Mouse (Mus musculus): Measurements from ENCODE around the gene Slc26a3. TPM values are rescaled to one million over a fixed set of nuclear protein-coding genes. Genes with fewer than 3 reads are reported as not detected.

Slc26a3 gene
- polyA plus RNA-seq, 1 experiment = 18.9 TPM

DNA sequence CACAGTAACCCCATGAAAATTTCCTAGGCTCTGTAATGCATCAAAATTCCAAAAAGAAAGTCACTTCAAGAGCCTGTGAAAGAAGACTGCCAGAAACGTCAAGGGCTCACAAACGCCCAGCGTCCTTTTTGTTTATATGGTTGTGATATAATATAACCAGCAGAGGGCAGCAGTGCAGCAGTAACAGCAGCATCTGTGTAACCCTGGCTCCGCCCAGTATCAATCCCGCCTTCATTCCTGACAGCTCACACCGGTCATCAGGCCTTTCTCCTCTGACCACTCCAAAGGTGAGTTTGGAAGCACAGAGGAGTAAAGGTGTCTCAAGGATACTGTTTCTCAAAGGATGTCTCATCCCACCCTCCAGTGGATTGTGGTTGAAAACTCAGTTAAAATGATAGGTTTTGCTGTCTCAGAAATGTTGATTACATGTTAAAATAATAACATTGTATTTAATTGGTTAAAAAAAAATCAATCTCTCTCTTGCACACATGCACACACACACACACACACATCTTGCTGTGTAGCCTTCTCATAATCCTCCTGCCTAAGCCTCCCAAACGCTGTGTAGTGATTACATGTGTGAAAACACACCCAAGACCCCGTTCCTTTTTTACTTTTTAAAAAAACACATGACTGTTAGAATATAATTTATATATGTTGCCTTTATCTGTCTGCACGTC is 15.9 kb upstream of the Slc26a3 start:
- WGBS = 31% methylated on average over 9 of the region's 9 CpGs
- TF ChIP-seq POLR2A (IDR thresholded peaks at IDR 0.05; ENCODE audit: low read depth, low read length) (no peak), CTCF (IDR thresholded peaks at IDR 0.05; ENCODE audit: extremely low read depth, insufficient read length, insufficient replicate concordance, low read depth, low read length) (peak; percentile 87; the same call in 1 of the 2 replicates)
- Histone ChIP-seq H3K4me1 (ENCODE audit: control insufficient read depth, insufficient read depth, insufficient read length, low read length) (peaks cover 15% of the 10 kb centered on the region; the same call in 1 of the 2 replicates), H3K27ac (ENCODE audit: insufficient read depth, low read depth, low read length) (no peak overlapping the region), H3K36me3 (ENCODE audit: control insufficient read depth, insufficient read depth, low read length) (no peaks in the 10 kb centered on the region), H3K4me3 (ENCODE audit: low read depth, low read length) (no peak overlapping the region), H3K27me3 (ENCODE audit: control insufficient read depth, insufficient read depth, low read length) (no peaks in the 10 kb centered on the region)

DNA sequence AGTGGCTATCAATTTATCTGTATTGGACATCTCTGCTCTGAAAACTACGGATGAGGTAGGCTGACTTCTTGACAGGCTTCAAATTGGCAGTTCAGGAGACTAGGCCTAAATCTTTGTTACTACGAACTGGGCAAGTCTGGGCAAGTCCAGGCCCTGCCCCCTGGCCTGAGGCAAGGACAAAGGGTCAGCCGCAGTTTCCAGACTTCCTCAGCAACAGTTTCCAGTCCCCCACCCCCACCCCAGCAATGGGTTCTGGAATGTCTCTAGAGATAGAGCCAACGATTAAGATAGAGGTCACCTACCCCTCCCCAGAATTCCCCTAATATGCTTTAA is 15.4 kb upstream of the Slc26a3 start:
- H3K4me1 ChIP-seq (ENCODE audit: control insufficient read depth, insufficient read depth, insufficient read length, low read length) = peaks cover 15% of the 10 kb centered on the region; the same call in 1 of the 2 replicates
- TF ChIP-seq CTCF (IDR thresholded peaks at IDR 0.05; ENCODE audit: extremely low read depth, insufficient read length, insufficient replicate concordance, low read depth, low read length) (no peak), POLR2A (IDR thresholded peaks at IDR 0.05; ENCODE audit: low read depth, low read length) (no peak)
- WGBS = 72% methylated on average over 4 of the region's 4 CpGs
- H3K36me3 ChIP-seq (ENCODE audit: control insufficient read depth, insufficient read depth, low read length) = no peaks in the 10 kb centered on the region
- no peak overlapping the region for H3K4me3 ChIP-seq (ENCODE audit: low read depth, low read length)
- H3K27me3 ChIP-seq (ENCODE audit: control insufficient read depth, insufficient read depth, low read length) = no peaks in the 10 kb centered on the region
- H3K27ac ChIP-seq (ENCODE audit: insufficient read depth, low read depth, low read length) = no peak overlapping the region

DNA sequence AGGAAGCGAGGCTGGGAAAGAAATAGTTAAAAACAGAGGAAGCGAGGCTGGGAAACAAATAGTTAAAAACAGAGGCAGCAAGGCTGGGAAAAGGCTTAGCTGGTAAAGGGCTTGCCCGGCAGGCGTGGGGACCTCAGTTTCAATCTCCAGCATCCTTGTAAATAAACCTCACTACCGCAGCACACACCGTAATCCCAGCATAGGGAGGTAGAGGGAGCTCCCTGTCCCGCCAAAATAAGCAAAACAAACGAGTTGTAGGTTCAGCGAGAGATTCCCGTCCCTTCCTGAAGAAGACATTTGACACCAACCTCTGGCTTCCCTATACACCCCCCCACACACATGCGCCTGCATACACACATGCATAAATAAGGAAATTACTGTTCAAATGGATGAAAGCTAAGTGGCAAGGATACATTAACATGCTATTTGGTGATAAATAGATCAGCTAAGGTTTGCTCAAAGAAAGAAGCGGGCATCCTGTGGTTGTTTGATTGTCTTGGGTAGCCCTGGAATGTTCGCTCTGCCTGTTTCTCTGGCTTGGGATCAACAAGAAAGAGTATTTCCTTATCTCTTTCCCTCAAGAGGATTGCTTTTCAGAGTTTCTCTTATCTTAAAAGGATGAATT is 14.2 kb upstream of the Slc26a3 start:
- H3K27ac ChIP-seq (ENCODE audit: insufficient read depth, low read depth, low read length) = peak overlapping the region; percentile 24; the same call in 1 of the 2 replicates
- no peaks in the 10 kb centered on the region for H3K36me3 ChIP-seq (ENCODE audit: control insufficient read depth, insufficient read depth, low read length)
- no peak overlapping the region for H3K4me3 ChIP-seq (ENCODE audit: low read depth, low read length)
- TF ChIP-seq CTCF (IDR thresholded peaks at IDR 0.05; ENCODE audit: extremely low read depth, insufficient read length, insufficient replicate concordance, low read depth, low read length) (peak; percentile 52; the same call in 1 of the 2 replicates), POLR2A (IDR thresholded peaks at IDR 0.05; ENCODE audit: low read depth, low read length) (no peak)
- 14% methylated on average over 13 of the region's 13 CpGs for WGBS
- H3K4me1 ChIP-seq (ENCODE audit: control insufficient read depth, insufficient read depth, insufficient read length, low read length) = peaks cover 18% of the 10 kb centered on the region; the same call in 1 of the 2 replicates
- H3K27me3 ChIP-seq (ENCODE audit: control insufficient read depth, insufficient read depth, low read length) = no peaks in the 10 kb centered on the region

DNA sequence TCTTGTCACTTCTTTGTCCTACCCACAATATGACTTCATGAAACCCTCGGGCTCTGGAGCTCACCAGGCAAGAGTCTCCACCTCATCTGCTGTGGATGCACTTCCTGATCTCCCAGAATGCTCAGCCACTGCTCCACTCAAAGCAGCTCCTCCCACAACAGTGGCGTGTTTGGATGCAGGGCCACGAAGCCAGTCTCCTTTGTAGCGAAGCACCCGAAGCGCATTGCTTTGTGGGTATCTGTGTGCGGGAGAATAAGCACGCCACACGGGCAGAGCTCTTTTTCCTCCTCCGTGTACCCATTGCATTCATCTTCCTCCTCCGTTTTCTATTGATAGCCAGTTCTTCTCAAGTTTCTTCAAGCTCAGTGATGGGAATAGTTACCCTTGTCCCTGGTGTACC is 13.4 kb upstream of the Slc26a3 start:
- peaks cover 18% of the 10 kb centered on the region; the same call in 1 of the 2 replicates for H3K4me1 ChIP-seq (ENCODE audit: control insufficient read depth, insufficient read depth, insufficient read length, low read length)
- WGBS = 81% methylated on average over 11 of the region's 11 CpGs
- no peak overlapping the region for H3K4me3 ChIP-seq (ENCODE audit: low read depth, low read length)
- no peaks in the 10 kb centered on the region for H3K27me3 ChIP-seq (ENCODE audit: control insufficient read depth, insufficient read depth, low read length)
- H3K27ac ChIP-seq (ENCODE audit: insufficient read depth, low read depth, low read length) = peak overlapping the region; percentile 88; the same call in 1 of the 2 replicates
- H3K36me3 ChIP-seq (ENCODE audit: control insufficient read depth, insufficient read depth, low read length) = no peaks in the 10 kb centered on the region
- TF ChIP-seq CTCF (IDR thresholded peaks at IDR 0.05; ENCODE audit: extremely low read depth, insufficient read length, insufficient replicate concordance, low read depth, low read length) (no peak), POLR2A (IDR thresholded peaks at IDR 0.05; ENCODE audit: low read depth, low read length) (no peak)

DNA sequence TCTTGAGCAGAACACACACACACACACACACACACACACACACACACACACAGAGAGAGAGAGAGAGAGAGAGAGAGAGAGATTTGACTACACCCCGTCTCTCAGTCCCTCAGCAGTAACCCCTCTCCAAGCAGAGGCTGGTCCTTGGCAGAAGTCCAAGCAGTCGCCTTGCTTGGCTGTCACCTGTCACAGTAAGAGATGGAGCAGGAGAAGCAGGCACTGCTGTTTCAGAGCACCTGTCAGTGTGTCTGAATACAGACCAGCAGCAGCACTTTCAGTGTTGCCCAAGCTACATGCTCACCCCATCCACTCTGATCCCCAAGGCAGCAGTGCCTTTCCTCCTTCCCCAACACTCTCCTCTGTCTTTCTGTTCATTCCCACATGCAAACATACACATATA is 9.8 kb upstream of the Slc26a3 start:
- Histone ChIP-seq H3K27me3 (ENCODE audit: control insufficient read depth, insufficient read depth, low read length) (no peaks in the 10 kb centered on the region), H3K27ac (ENCODE audit: insufficient read depth, low read depth, low read length) (no peak overlapping the region), H3K4me3 (ENCODE audit: low read depth, low read length) (no peak overlapping the region), H3K36me3 (ENCODE audit: control insufficient read depth, insufficient read depth, low read length) (no peaks in the 10 kb centered on the region), H3K4me1 (ENCODE audit: control insufficient read depth, insufficient read depth, insufficient read length, low read length) (peaks cover 15% of the 10 kb centered on the region; the same call in 1 of the 2 replicates)
- WGBS = 6% methylated on average over 2 of the region's 2 CpGs
- TF ChIP-seq CTCF (IDR thresholded peaks at IDR 0.05; ENCODE audit: extremely low read depth, insufficient read length, insufficient replicate concordance, low read depth, low read length) = no peak
- TF ChIP-seq POLR2A (IDR thresholded peaks at IDR 0.05; ENCODE audit: low read depth, low read length) = no peak

DNA sequence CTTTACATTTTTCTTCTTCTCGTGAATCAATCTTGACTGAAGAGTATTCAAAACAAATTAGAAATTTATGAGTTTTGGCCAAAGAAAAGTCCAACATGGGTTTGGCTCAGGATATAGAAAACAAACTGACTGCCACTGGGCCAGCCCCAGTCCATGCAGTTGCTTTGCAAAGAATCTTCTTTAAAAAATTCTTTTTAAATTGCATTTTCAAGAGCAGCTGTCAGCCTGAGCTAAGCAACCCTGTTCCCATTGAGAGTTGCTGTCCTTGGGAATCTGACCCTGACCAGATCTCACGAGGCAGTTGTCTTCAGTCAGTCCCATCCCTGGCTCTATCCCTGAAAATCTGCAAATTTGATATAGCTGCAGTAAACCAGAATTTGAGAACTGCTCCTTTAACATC is 8.2 kb upstream of the Slc26a3 start:
- Histone ChIP-seq H3K27me3 (ENCODE audit: control insufficient read depth, insufficient read depth, low read length) (no peaks in the 10 kb centered on the region), H3K4me3 (ENCODE audit: low read depth, low read length) (no peak overlapping the region), H3K27ac (ENCODE audit: insufficient read depth, low read depth, low read length) (no peak overlapping the region), H3K36me3 (ENCODE audit: control insufficient read depth, insufficient read depth, low read length) (no peaks in the 10 kb centered on the region), H3K4me1 (ENCODE audit: control insufficient read depth, insufficient read depth, insufficient read length, low read length) (peaks cover 6% of the 10 kb centered on the region; the same call in 1 of the 2 replicates)
- no peak for TF ChIP-seq POLR2A (IDR thresholded peaks at IDR 0.05; ENCODE audit: low read depth, low read length)
- TF ChIP-seq CTCF (IDR thresholded peaks at IDR 0.05; ENCODE audit: extremely low read depth, insufficient read length, insufficient replicate concordance, low read depth, low read length) = no peak
- WGBS = 74% methylated on average over 2 of the region's 2 CpGs

DNA sequence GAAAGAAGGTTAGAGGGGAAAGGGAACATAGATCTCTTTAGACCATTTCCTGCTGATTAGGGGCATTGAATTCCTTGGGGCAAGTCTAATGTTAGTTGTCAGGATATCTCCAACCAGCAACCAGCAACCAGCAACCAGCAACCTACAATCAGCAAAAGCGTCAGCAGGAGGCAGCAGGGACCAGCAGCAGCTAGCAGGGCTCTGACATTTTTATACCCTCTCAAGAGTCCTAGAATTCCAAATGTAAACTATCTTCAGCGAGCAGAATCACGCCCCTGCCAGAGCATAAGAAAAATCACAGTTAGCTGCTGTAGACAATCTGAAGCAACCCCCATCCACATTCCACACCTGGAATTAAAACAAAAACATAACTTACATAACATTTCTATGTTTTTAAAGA is 3.4 kb upstream of the Slc26a3 start:
- no peak for TF ChIP-seq POLR2A (IDR thresholded peaks at IDR 0.05; ENCODE audit: low read depth, low read length)
- TF ChIP-seq CTCF (IDR thresholded peaks at IDR 0.05; ENCODE audit: extremely low read depth, insufficient read length, insufficient replicate concordance, low read depth, low read length) = 0 out of 2 replicates have a peak, but pooled peaks have one; percentile 42
- H3K27ac ChIP-seq (ENCODE audit: insufficient read depth, low read depth, low read length) = no peak overlapping the region
- H3K4me1 ChIP-seq (ENCODE audit: control insufficient read depth, insufficient read depth, insufficient read length, low read length) = no peaks in the 10 kb centered on the region
- no peak overlapping the region for H3K4me3 ChIP-seq (ENCODE audit: low read depth, low read length)
- WGBS = 36% methylated on average over 3 of the region's 3 CpGs
- H3K36me3 ChIP-seq (ENCODE audit: control insufficient read depth, insufficient read depth, low read length) = no peaks in the 10 kb centered on the region
- H3K27me3 ChIP-seq (ENCODE audit: control insufficient read depth, insufficient read depth, low read length) = no peaks in the 10 kb centered on the region
